Comparison of ENCODE assay signal across 25 mouse cellular contexts in the genomic region with DNA sequence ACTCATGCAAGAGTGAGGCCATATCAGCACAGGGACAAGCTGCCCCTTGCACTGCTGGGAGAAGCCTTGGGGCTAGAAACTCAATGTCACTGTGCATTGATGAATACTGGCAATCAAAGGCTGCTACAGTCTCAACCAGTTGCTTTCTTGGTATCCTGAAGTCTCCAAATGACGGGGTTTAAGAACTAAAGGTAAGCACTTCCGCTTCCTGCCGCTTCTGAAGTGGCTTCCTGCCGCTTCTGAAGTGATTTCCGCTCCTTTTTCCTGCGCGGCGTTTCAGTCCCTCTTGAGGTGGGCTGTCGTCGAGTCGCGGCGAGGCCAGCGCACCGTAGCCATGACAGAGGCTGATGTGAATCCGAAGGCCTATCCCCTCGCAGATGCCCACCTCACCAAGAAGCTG. TPM values are rescaled to one million over a fixed set of nuclear protein-coding genes. Genes with fewer than 3 reads are reported as not detected.
DNase-seq lines count a peak whose midpoint lies in the region; ATAC-seq and TF ChIP-seq lines count a peak whose summit lies in the region.
"Had no signal": no experiment of that assay in that cellular context is flagged by ENCODE, and none has a peak within 500 bp of the region (broad histone marks: within the 10 kb centered on the region; RNA-seq: fewer than 3 reads in every experiment).

No protein-coding gene starts in this region.

- H3K4me3 ChIP-seq in hindbrain, embryonic 14.5 days (replicated peaks; ENCODE audit: low read length), result no peak overlapping the region
- no peak overlapping the region for H3K4me3 ChIP-seq in cerebellum, adult 2 months (replicated peaks; ENCODE audit: insufficient read depth, low read depth, low read length)
- H3K4me3 ChIP-seq: embryonic facial prominence, embryonic 13.5 days; erythroblast, embryonic 14.5 days; forebrain, embryonic 12.5 days; heart, embryonic 10.5 days had no signal

- 91% methylated on average over 17 of the region's 17 CpGs for WGBS in hindbrain, embryonic 14.5 days
- 91% methylated on average over 17 of the region's 17 CpGs for WGBS in cerebellum, adult 2 months

- no peaks in the 10 kb centered on the region for H3K4me1 ChIP-seq in hindbrain, embryonic 14.5 days (replicated peaks; ENCODE audit: control insufficient read depth, insufficient read depth, low read length)
- no peaks in the 10 kb centered on the region for H3K4me1 ChIP-seq in cerebellum, adult 2 months (ENCODE audit: control insufficient read depth, insufficient read depth, low read length)
- H3K4me1 ChIP-seq: embryonic facial prominence, embryonic 13.5 days; forebrain, embryonic 12.5 days; heart, embryonic 10.5 days had no signal

- no peaks in the 10 kb centered on the region for H3K36me3 ChIP-seq in hindbrain, embryonic 14.5 days (replicated peaks; ENCODE audit: control insufficient read depth, insufficient read depth)
- H3K36me3 ChIP-seq: embryonic facial prominence, embryonic 13.5 days; forebrain, embryonic 12.5 days; heart, embryonic 10.5 days had no signal

- ATAC-seq in inflammation-experienced regulatory T-cells, adult 6 months, result peak; percentile 38
- no peak for ATAC-seq in hindbrain, embryonic 14.5 days (ENCODE audit: low FRiP score)
- ATAC-seq: hindbrain, postnatal 0 days; Patski had no signal

- TF ChIP-seq POLR2A in cerebellum, adult 2 months (IDR thresholded peaks at IDR 0.05; ENCODE audit: borderline replicate concordance, insufficient read depth, low read length), result no peak

- peak; percentile 84 for DNase-seq in CD4-positive helper T cell, adult 2 months (ENCODE audit: low read depth, low spot score)
- peak; percentile 68 for DNase-seq in CD4-positive, CD25-positive, alpha-beta regulatory T cell, adult 2 months (ENCODE audit: low read depth, low spot score)
- peak; percentile 33 for DNase-seq in thymus, postnatal 25 days
- DNase-seq in embryo, embryonic 10 days (ENCODE audit: low spot score), result no peak
- DNase-seq in hindbrain, embryonic 14.5 days (ENCODE audit: low spot score), result no peak
- DNase-seq in cerebellum, adult 2 months, result no peak
- DNase-seq: adrenal gland, adult 8-10 months; cerebellum, adult 18-20 months; cerebellum, postnatal 25 days; embryo, embryonic 11 days; kidney, adult 2 months; layer of hippocampus, postnatal 36 days; lung, adult 2 months; lung, postnatal 14 days; right cerebral cortex, postnatal 14 days; spleen, adult 18-20 months had no signal

- H3K9ac ChIP-seq in hindbrain, embryonic 14.5 days, result no peak overlapping the region
- H3K9ac ChIP-seq: embryonic facial prominence, embryonic 13.5 days; forebrain, embryonic 12.5 days had no signal

- no peaks in the 10 kb centered on the region for H3K9me3 ChIP-seq in hindbrain, embryonic 14.5 days (ENCODE audit: control insufficient read depth, low read length)
- H3K9me3 ChIP-seq: embryonic facial prominence, embryonic 13.5 days; forebrain, embryonic 12.5 days; heart, embryonic 10.5 days had no signal

- no peak overlapping the region for H3K27ac ChIP-seq in hindbrain, embryonic 14.5 days
- H3K27ac ChIP-seq in cerebellum, adult 2 months (ENCODE audit: insufficient read depth, low read length), result no peak overlapping the region
- H3K27ac ChIP-seq: embryonic facial prominence, embryonic 13.5 days; forebrain, embryonic 12.5 days; heart, embryonic 10.5 days; hindbrain, postnatal 0 days; kidney, postnatal 0 days had no signal

- TF ChIP-seq CTCF in cerebellum, adult 2 months (IDR thresholded peaks at IDR 0.05; ENCODE audit: borderline replicate concordance, insufficient read depth, low read depth, low read length), result no peak

- H3K4me2 ChIP-seq in hindbrain, embryonic 14.5 days (replicated peaks), result no peak overlapping the region
- H3K4me2 ChIP-seq: embryonic facial prominence, embryonic 13.5 days; forebrain, embryonic 12.5 days; midbrain, embryonic 11.5 days had no signal

- no peaks in the 10 kb centered on the region for H3K27me3 ChIP-seq in hindbrain, embryonic 14.5 days (ENCODE audit: control insufficient read depth, insufficient read depth, low read length)
- H3K27me3 ChIP-seq in cerebellum, adult 2 months (ENCODE audit: control insufficient read depth, insufficient read depth, low read length), result no peaks in the 10 kb centered on the region
- H3K27me3 ChIP-seq: embryonic facial prominence, embryonic 13.5 days; forebrain, embryonic 12.5 days; Patski had no signal

RNA-seq across cellular contexts. Expression of a gene that starts 30.4 kb away (rescaled TPM):
- polyA plus RNA-seq in inflammation-experienced regulatory T-cells, adult 6 months (2017; shearing (Covaris generic)), result 100 to 1,000 TPM; 140 to 206 (median 176) TPM
- 83.7 and 98.8 TPM in 2 replicates for polyA plus RNA-seq in hindbrain, embryonic 14.5 days (2014; fragmentation: Nextera tagmentation; extraction: Ambion mirVana)
- polyA plus RNA-seq in cerebellum, adult 2 months (2012; rRNA removed), result 147 and 153 TPM in 2 replicates

RNA-seq across cellular contexts. Expression of a gene that starts 45.0 kb away (rescaled TPM):
- 100 to 1,000 TPM; 131 to 144 (median 138) TPM for polyA plus RNA-seq in inflammation-experienced regulatory T-cells, adult 6 months (2017; shearing (Covaris generic))
- polyA plus RNA-seq in hindbrain, embryonic 14.5 days (2014; fragmentation: Nextera tagmentation; extraction: Ambion mirVana), result 78.8 and 80.7 TPM in 2 replicates
- 32.4 and 33.7 TPM in 2 replicates for polyA plus RNA-seq in cerebellum, adult 2 months (2012; rRNA removed)

RNA-seq across cellular contexts. Expression of a gene that starts 45.2 kb away (rescaled TPM):
- polyA plus RNA-seq in inflammation-experienced regulatory T-cells, adult 6 months (2017; shearing (Covaris generic)), result 10 to 100 TPM; 20.5 to 31.8 (median 22.9) TPM
- polyA plus RNA-seq in hindbrain, embryonic 14.5 days (2014; fragmentation: Nextera tagmentation; extraction: Ambion mirVana), result 19.1 and 28.4 TPM in 2 replicates
- 16.1 and 16.2 TPM in 2 replicates for polyA plus RNA-seq in cerebellum, adult 2 months (2012; rRNA removed)

Comparison
In these comparisons a context has a peak if more than half of its experiments do, and no peak if none do; other contexts are left out.
1. DNase-seq: peak in CD4-positive helper T cell, adult 2 months (single experiment), CD4-positive, CD25-positive, alpha-beta regulatory T cell, adult 2 months (single experiment) and thymus, postnatal 25 days (single experiment); none in embryo, embryonic 10 days (single experiment), hindbrain, embryonic 14.5 days (single experiment) and cerebellum, adult 2 months (0 of 2).